Mouse (Mus musculus) lung, adult 2 months (tissue): Measurements from ENCODE around the gene Tchh.

Experiments
- CTCF ChIP-seq: fragments of 200-500 bp; IDR thresholded peaks from 2 replicates; pipeline ENCODE4 v1.5.1; 2011; ENCODE audit warnings: mild to moderate bottlenecking, low read length, control low read depth; ENCODE audit not compliant: insufficient read depth
- POLR2A ChIP-seq: fragments of 200-500 bp; IDR thresholded peaks from 2 replicates; pipeline ENCODE4 v1.6.1; 2011; ENCODE audit warnings: low read depth, mild to moderate bottlenecking, control low read depth, low read length, borderline replicate concordance; ENCODE audit errors: extremely low read depth

GRCm38 (mm10) chr3:93497131-93497530, 55.0 kb downstream of the Tchh start:
- no peak for TF ChIP-seq POLR2A
- TF ChIP-seq CTCF: no peak
